Mouse (Mus musculus): Measurements from ENCODE around the gene Il4i1.

DNA sequence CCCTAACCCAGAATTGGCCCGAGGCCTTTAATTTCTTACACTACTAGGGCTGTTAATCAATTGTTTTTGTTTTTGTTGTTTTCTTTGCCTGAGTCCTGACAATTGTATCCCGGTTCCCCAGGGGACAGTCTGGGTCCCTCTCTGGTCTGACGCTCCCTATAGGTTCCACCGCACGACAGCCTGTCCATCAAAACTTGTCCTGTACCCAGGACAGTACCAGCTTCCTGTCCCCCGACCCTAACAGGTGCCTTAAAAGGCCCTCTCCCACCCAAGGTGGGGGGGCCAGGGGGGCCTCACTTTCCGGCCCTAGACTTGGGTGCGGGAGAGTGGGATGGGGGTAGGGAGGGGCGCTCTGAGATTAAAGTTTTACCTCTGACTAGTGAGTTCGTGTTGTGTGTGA is 38.8 kb downstream of the Il4i1 start:
- TF ChIP-seq CTCF (conservative IDR thresholded peaks at IDR 0.05; ENCODE audit: low read length), result peak; percentile 56
- TF ChIP-seq NANOG (IDR thresholded peaks at IDR 0.05; ENCODE audit: borderline replicate concordance, low read length), result no peak
